Mouse (Mus musculus): ENCODE results near the gene Efnb3. TPM values are rescaled to one million over a fixed set of nuclear protein-coding genes. Genes with fewer than 3 reads are reported as not detected.
A peak's percentile ranks its signal among the peaks of the same experiment; 100 is the strongest.

The Efnb3 gene
- total RNA-seq, 2 experiments from 2014 or later = 126 to 137 TPM

DNA sequence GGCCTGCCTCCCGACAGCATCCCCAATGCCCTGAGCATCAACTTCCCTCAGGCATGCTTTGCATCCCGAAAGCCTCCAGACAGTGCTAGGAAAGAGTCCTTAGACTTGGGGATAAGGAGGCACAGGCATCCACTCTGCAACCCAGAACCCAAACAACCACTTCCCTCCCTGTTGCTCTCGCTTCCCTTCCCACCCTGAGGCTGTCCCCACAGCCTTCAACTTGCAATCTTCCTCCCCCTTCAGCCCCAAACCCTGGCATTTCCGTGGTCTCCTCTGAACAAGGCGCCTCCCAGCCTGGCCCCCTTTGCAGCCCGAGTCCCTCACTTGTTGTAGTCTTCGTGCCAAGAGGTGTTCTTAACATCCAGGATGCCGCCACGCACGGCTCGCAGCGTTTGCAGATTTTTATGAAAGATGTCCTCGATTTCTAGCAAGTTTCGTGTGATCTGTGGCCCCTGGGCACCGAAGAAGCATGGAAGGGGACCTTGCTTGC, 43.8 kb downstream of the Efnb3 start:
- DNase-seq (ENCODE audit: low spot score in 2 of 2) = no peak

DNA sequence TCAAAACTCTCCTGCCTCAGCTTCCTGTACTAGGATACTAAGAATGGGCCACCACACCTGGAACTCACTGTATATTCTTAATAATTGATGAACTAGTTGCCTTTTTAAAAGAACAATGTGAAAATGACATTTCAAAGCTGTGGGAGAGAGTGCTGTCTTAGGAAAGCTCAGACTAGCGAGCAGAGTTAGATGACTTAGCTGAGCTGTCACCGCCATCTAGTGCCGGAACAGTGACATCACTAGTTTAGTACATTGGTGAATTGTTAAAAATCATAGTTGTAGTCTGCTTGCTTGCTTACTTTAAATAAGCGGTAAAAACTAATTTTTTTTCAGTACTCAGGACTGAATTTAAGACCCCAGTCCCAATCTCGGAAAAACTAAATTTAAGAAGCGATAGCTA, 46.2 kb downstream of the Efnb3 start:
- peak; percentile 28 to 71 for DNase-seq (ENCODE audit: low spot score in 2 of 2)

DNA sequence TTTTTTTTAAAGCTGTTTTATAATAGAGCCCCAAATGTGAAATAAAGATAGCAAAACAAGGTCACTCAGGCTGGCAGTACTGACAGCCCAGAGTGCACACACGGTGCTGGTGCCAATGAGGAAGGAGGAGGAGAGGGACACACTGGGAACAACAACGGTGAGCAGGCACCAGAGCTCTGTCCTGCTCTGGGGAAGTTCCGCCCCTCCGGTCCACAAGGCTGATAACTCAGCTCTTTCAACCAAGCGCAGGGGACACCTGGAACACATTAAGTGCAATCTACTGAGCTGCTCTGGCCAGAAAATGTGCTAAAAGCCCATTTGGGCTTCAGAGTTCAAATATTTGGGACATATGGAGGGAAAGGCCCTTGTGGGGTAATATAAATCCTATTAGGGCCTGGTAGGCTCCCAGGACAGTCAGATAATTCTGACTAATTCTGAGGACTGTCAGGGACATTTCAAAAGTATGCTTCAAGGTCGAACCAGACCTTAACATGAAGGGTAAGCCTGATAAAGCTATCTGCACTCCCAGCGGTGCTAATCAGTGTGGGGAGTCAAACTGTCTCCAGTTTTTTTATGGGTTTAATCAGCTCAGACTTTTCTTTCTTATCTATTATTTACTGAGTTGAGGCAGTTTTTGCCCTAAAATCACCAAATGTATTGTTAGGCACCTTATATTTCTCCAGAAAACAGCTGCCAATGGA, 49.1 kb downstream of the Efnb3 start:
- DNase-seq (ENCODE audit: low spot score in 2 of 2) = no peak

Small RNAs within 50 kb of the gene (microRNA-seq; reads per million reads assigned to microRNA genes)
- 0 reads per million in 2 experiments for gene Gm27493

Other genes starting within 250 kb of the Efnb3 start
- gene Cntrob, start 236.4 kb downstream of the Efnb3 start, total RNA-seq (2021) = 10 to 100 TPM; 13.5 to 14.1 TPM
- gene Trappc1, start 236.2 kb downstream of the Efnb3 start, total RNA-seq (2021) = 10 to 100 TPM; 51.4 to 59.8 TPM
- gene Kcnab3, start 233.9 kb downstream of the Efnb3 start, total RNA-seq (2021) = 10 to 100 TPM; 21.0 to 25.8 TPM
- 100 to 1,000 TPM; 124 to 132 TPM for gene Rnf227, start 219.7 kb downstream of the Efnb3 start, total RNA-seq (2021)
- gene Chd3, start 190.8 kb downstream of the Efnb3 start, total RNA-seq (2021) = 100 to 1,000 TPM; 531 to 556 TPM
- gene Naa38, start 164.7 kb downstream of the Efnb3 start, total RNA-seq (2021) = 100 to 1,000 TPM; 107 to 123 TPM
- 10 to 100 TPM; 47.8 to 51.2 TPM for gene Cyb5d1, start 164.6 kb downstream of the Efnb3 start, total RNA-seq (2021)
- gene Tmem88, start 162.0 kb downstream of the Efnb3 start, total RNA-seq (2021) = 1 to 10 TPM; 2.5 to 2.7 TPM
- gene Kdm6b, start 146.5 kb downstream of the Efnb3 start, total RNA-seq (2021) = 10 to 100 TPM; 35.7 to 39.3 TPM
- 1 to 10 TPM; 3.9 to 4.3 TPM for gene Dnah2, start 11.1 kb downstream of the Efnb3 start, total RNA-seq (2021)
- gene Wrap53, start 20.1 kb upstream of the Efnb3 start, total RNA-seq (2021) = 10 to 100 TPM; 14.3 to 14.8 TPM
- 10 to 100 TPM; 25.5 to 26.9 TPM for gene Trp53, start 20.2 kb upstream of the Efnb3 start, total RNA-seq (2021)
- 100 to 1,000 TPM; 402 to 407 TPM for gene Atp1b2, start 45.7 kb upstream of the Efnb3 start, total RNA-seq (2021)
- gene Shbg, start 57.7 kb upstream of the Efnb3 start, total RNA-seq (2021) = not detected
- 10 to 100 TPM in 1 of 2 experiments, 1 to 10 TPM in 1; 9.5 to 12.1 TPM for gene Sat2, start 61.8 kb upstream of the Efnb3 start, total RNA-seq (2021)
- 100 to 1,000 TPM; 139 to 142 TPM for gene Fxr2, start 72.8 kb upstream of the Efnb3 start, total RNA-seq (2021)
- gene Sox15, start 95.1 kb upstream of the Efnb3 start, total RNA-seq (2021) = not detected
- 10 to 100 TPM; 56.2 to 60.3 TPM for gene Mpdu1, start 102.4 kb upstream of the Efnb3 start, total RNA-seq (2021)
- gene Cd68, start 105.9 kb upstream of the Efnb3 start, total RNA-seq (2021) = 10 to 100 TPM; 13.1 to 13.8 TPM
- gene Eif4a1, start 112.2 kb upstream of the Efnb3 start, total RNA-seq (2021) = 100 to 1,000 TPM; 325 to 357 TPM
- gene Senp3, start 121.9 kb upstream of the Efnb3 start, total RNA-seq (2021) = 10 to 100 TPM; 96.1 to 97.5 TPM
- gene Tnfsf13, start 125.6 kb upstream of the Efnb3 start, total RNA-seq (2021) = 1 to 10 TPM; 1.9 to 2.0 TPM
- gene Tnfsf12, start 135.6 kb upstream of the Efnb3 start, total RNA-seq (2021) = 10 to 100 TPM; 11.4 to 12.4 TPM
- 1 to 10 TPM; 1.2 to 1.6 TPM for gene Tnfsfm13, start 135.9 kb upstream of the Efnb3 start, total RNA-seq (2021)
- 10 to 100 TPM; 55.6 to 55.9 TPM for gene Polr2a, start 198.4 kb upstream of the Efnb3 start, total RNA-seq (2021)
- not detected for gene Slc35g3, start 201.8 kb upstream of the Efnb3 start, total RNA-seq (2021)
- gene Zbtb4, start 205.7 kb upstream of the Efnb3 start, total RNA-seq (2021) = 100 to 1,000 TPM; 147 to 152 TPM
- 1 to 10 TPM in 1 of 2 experiments, under 1 TPM in 1; 0.52 to 1.0 TPM for gene Chrnb1, start 235.7 kb upstream of the Efnb3 start, total RNA-seq (2021)
- gene Fgf11, start 241.7 kb upstream of the Efnb3 start, total RNA-seq (2021) = 10 to 100 TPM; 27.4 to 27.6 TPM
- not detected for gene Tmem102, start 245.4 kb upstream of the Efnb3 start, total RNA-seq (2021)

All from layer of hippocampus, adult 18-20 months (tissue).